Mouse (Mus musculus): Measurements from ENCODE around the gene Pik3r2.

DNA sequence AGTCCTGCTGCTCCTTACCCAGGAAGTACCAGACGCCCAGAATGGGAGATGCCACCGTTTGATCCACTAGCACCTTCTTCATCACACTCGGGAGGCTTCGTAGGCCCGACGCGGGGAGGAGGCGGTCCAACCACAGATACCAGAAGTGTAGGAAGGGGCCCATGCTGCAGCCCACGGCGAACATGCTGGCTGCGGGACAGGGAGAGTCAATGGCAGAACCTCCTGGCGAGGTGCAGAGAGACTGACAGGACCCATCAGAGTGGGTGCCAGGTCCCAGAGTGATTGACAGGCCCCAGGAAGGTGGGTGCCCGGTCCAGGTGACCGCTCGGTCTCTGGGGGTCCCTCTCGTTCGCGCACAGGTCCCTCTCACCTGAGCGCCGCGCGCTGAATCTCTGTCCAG lies 16.2 kb downstream of the Pik3r2 start:
- TF ChIP-seq CTCF (IDR thresholded peaks at IDR 0.05) (no peak), EP300 (IDR thresholded peaks at IDR 0.05) (no peak)

All from lung, postnatal 0 days (tissue).